Mouse (Mus musculus) brain, embryonic 14.5 days (tissue): ENCODE data around the gene Rapgef6.

Source experiments
- CTCF ChIP-seq: fragments of 200-500 bp; IDR thresholded peaks from 2 replicates; pipeline ENCODE4 v1.5.1; 2012; ENCODE audit warnings: inconsistent platforms, mild to moderate bottlenecking, moderate library complexity, borderline replicate concordance; ENCODE audit not compliant: insufficient read depth, insufficient read length; ENCODE audit errors: extremely low read depth
- POLR2A ChIP-seq: fragments of 200-500 bp; IDR thresholded peaks from 2 replicates; pipeline ENCODE4 v1.6.1; 2012; ENCODE audit warnings: mild to moderate bottlenecking, inconsistent platforms, borderline replicate concordance; ENCODE audit not compliant: poor library complexity, insufficient read depth, insufficient read length, severe bottlenecking; ENCODE audit errors: extremely low read depth

DNA sequence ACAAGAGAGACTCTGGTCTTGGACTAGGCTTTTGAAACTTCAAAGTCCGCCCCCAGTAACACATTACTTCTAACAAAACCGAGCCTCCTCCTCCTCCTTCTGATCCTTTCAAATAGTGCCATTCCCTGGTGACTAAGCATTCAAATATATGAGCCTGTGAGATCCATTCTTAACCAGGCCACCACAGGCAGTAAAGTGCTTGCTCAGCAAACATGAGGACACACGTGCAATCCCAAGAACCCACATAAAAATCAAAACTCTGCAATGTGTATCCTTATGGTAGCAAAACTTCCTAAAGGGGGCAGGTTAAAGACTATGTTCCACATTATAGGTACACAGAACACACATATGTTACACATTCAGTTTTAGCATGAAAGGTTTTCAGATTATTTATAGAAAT is 81.8 kb downstream of the Rapgef6 start:
- TF ChIP-seq POLR2A (no peak), CTCF (no peak)
